Mouse (Mus musculus): ENCODE measurements around the gene Rdh5. TPM values are rescaled to one million over a fixed set of nuclear protein-coding genes. Genes with fewer than 3 reads are reported as not detected.

Gene Rdh5
- polyA plus RNA-seq, 1 experiment from 2014 or later = 10.7 TPM

DNA sequence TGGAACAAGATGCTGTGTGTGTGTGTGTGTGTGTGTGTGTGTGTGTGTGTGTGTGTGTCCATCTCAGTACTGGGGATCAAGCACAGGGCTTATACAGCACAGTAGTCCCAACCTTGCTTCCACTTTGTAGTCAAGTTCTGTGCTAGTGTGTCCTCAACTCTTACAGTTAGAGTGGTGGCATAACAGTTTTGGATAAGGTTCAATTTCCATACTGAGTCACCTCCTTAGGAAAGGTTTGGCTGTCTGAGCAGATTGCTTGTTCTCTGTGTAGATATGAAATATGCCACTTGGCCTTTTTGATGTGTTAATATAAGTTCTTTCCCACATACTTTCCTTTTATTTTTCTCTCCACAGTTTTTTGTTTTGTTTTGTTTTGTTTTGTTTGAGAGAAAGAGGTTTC lies 44.4 kb downstream of the Rdh5 start:
- Histone ChIP-seq H3K4me3 (ENCODE audit: low read depth, low read length) (no peak overlapping the region), H3K4me1 (ENCODE audit: control insufficient read depth, insufficient read depth, low read length) (no peaks in the 10 kb centered on the region), H3K4me2 (ENCODE audit: low read depth) (no peak overlapping the region), H3K9me3 (ENCODE audit: control insufficient read depth, low read length) (no peaks in the 10 kb centered on the region), H3K27ac (ENCODE audit: low read depth, low read length) (no peak overlapping the region), H3K36me3 (ENCODE audit: control insufficient read depth, insufficient read depth, low read length) (peaks cover 5% of the 10 kb centered on the region; the same call in 1 of the 2 replicates), H3K9ac (ENCODE audit: low read length) (no peak overlapping the region), H3K27me3 (ENCODE audit: control insufficient read depth, insufficient read depth, low read length) (no peaks in the 10 kb centered on the region)
- DNase-seq (ENCODE audit: low spot score) (no peak), ATAC-seq (ENCODE audit: insufficient read depth, low FRiP score, low TSS enrichment) (no peak)

- H3K27me3 ChIP-seq (ENCODE audit: control insufficient read depth, insufficient read depth, low read length) = no peaks in the 10 kb centered on the region
- H3K4me1 ChIP-seq (ENCODE audit: control insufficient read depth, insufficient read depth, low read length) = no peaks in the 10 kb centered on the region
- no peak overlapping the region for H3K4me3 ChIP-seq (ENCODE audit: low read depth, low read length)
- H3K9ac ChIP-seq (ENCODE audit: low read length) = no peak overlapping the region
- no peak for ATAC-seq (ENCODE audit: insufficient read depth, low FRiP score, low TSS enrichment)
- 87% methylated on average over 3 of the region's 3 CpGs for WGBS
- H3K27ac ChIP-seq (ENCODE audit: low read depth, low read length) = no peak overlapping the region
- no peaks in the 10 kb centered on the region for H3K9me3 ChIP-seq (ENCODE audit: control insufficient read depth, low read length)
- 0 out of 2 replicates have a peak, but pooled peaks cover 7% of the 10 kb centered on the region for H3K36me3 ChIP-seq (ENCODE audit: control insufficient read depth, insufficient read depth, low read length)
- H3K4me2 ChIP-seq (ENCODE audit: low read depth) = no peak overlapping the region
- no peak for DNase-seq (ENCODE audit: low spot score)
Observed at GRCm38 (mm10) chr10:128870341-128870740, 52.3 kb downstream of the Rdh5 start.

DNA sequence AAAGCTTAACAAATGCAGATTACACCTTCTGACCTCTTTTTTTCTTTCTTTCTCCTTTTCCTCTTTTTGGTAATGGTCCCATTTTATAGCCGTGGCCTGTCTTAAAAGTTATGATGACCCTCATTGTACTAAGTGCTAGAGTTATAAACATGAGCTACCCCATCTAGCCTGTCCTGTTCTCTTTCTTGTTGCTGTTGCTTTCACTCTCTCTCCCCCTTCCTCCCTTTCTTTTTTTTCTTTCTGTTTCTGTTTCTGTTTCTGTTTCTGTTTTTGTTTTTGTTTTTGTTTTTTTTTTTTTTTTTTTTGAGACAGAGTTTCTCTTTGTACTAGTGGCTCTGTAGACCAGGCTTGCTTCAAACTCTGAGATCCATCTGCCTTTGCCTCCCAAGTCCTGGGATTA lies 56.2 kb downstream of the Rdh5 start:
- H3K4me1 ChIP-seq (ENCODE audit: control insufficient read depth, insufficient read depth, low read length) = no peaks in the 10 kb centered on the region

GRCm38 (mm10) chr10:128866042-128866441 lies 56.6 kb downstream of the Rdh5 start:
- Histone ChIP-seq H3K9ac (ENCODE audit: low read length) (no peak overlapping the region), H3K27me3 (ENCODE audit: control insufficient read depth, insufficient read depth, low read length) (no peaks in the 10 kb centered on the region), H3K4me2 (ENCODE audit: low read depth) (no peak overlapping the region), H3K4me1 (ENCODE audit: control insufficient read depth, insufficient read depth, low read length) (no peaks in the 10 kb centered on the region), H3K4me3 (ENCODE audit: low read depth, low read length) (no peak overlapping the region), H3K9me3 (ENCODE audit: control insufficient read depth, low read length) (no peaks in the 10 kb centered on the region), H3K27ac (ENCODE audit: low read depth, low read length) (no peak overlapping the region), H3K36me3 (ENCODE audit: control insufficient read depth, insufficient read depth, low read length) (no peaks in the 10 kb centered on the region)
- 88% methylated on average over 3 of the region's 3 CpGs for WGBS
- no peak for DNase-seq (ENCODE audit: low spot score)
- ATAC-seq (ENCODE audit: insufficient read depth, low FRiP score, low TSS enrichment) = no peak

More for the DNA sequence above, 56.2 kb downstream of the Rdh5 start:
- H3K4me2 ChIP-seq (ENCODE audit: low read depth) = no peak overlapping the region
- H3K27ac ChIP-seq (ENCODE audit: low read depth, low read length) = no peak overlapping the region
- ATAC-seq (ENCODE audit: insufficient read depth, low FRiP score, low TSS enrichment) = no peak
- no peaks in the 10 kb centered on the region for H3K36me3 ChIP-seq (ENCODE audit: control insufficient read depth, insufficient read depth, low read length)
- H3K9me3 ChIP-seq (ENCODE audit: control insufficient read depth, low read length) = no peaks in the 10 kb centered on the region
- no peak for DNase-seq (ENCODE audit: low spot score)
- H3K27me3 ChIP-seq (ENCODE audit: control insufficient read depth, insufficient read depth, low read length) = no peaks in the 10 kb centered on the region
- no peak overlapping the region for H3K9ac ChIP-seq (ENCODE audit: low read length)
- WGBS = 79% methylated on average over 1 of the region's 1 CpGs
- no peak overlapping the region for H3K4me3 ChIP-seq (ENCODE audit: low read depth, low read length)

Other genes starting within 250 kb of the Rdh5 start
- 15.6 and 17.2 TPM in 2 replicates for gene Suox, start 248.8 kb downstream of the Rdh5 start, polyA plus RNA-seq (2014; fragmentation: Nextera tagmentation; extraction: Ambion mirVana)
- 82.2 and 82.9 TPM in 2 replicates for gene Rab5b, start 226.6 kb downstream of the Rdh5 start, polyA plus RNA-seq (2014; fragmentation: Nextera tagmentation; extraction: Ambion mirVana)
- gene Pmel, start 218.7 kb downstream of the Rdh5 start, polyA plus RNA-seq (2014; fragmentation: Nextera tagmentation; extraction: Ambion mirVana) = 4.0 and 4.6 TPM in 2 replicates
- gene Cdk2, start 217.9 kb downstream of the Rdh5 start, polyA plus RNA-seq (2014; fragmentation: Nextera tagmentation; extraction: Ambion mirVana) = 93.9 and 99.5 TPM in 2 replicates
- 5.8 and 6.2 TPM in 2 replicates for gene Dgka, start 178.0 kb downstream of the Rdh5 start, polyA plus RNA-seq (2014; fragmentation: Nextera tagmentation; extraction: Ambion mirVana)
- 47.8 and 50.2 TPM in 2 replicates for gene Pym1, start 175.0 kb downstream of the Rdh5 start, polyA plus RNA-seq (2014; fragmentation: Nextera tagmentation; extraction: Ambion mirVana)
- 0.32 and 0.41 TPM in 2 replicates for gene Mmp19, start 132.0 kb downstream of the Rdh5 start, polyA plus RNA-seq (2014; fragmentation: Nextera tagmentation; extraction: Ambion mirVana)
- 39.3 and 42.8 TPM in 2 replicates for gene Dnajc14, start 118.8 kb downstream of the Rdh5 start, polyA plus RNA-seq (2014; fragmentation: Nextera tagmentation; extraction: Ambion mirVana)
- 16.7 and 16.9 TPM in 2 replicates for gene Tmem198b, start 118.5 kb downstream of the Rdh5 start, polyA plus RNA-seq (2014; fragmentation: Nextera tagmentation; extraction: Ambion mirVana)
- gene Sarnp, start 105.6 kb downstream of the Rdh5 start, polyA plus RNA-seq (2014; fragmentation: Nextera tagmentation; extraction: Ambion mirVana) = 233 and 234 TPM in 2 replicates
- 59.2 and 64.6 TPM in 2 replicates for gene Ormdl2, start 101.2 kb downstream of the Rdh5 start, polyA plus RNA-seq (2014; fragmentation: Nextera tagmentation; extraction: Ambion mirVana)
- gene Gdf11, start 31.2 kb downstream of the Rdh5 start, polyA plus RNA-seq (2014; fragmentation: Nextera tagmentation; extraction: Ambion mirVana) = 16.4 and 17.7 TPM in 2 replicates
- gene Cd63, start 21.9 kb downstream of the Rdh5 start, polyA plus RNA-seq (2014; fragmentation: Nextera tagmentation; extraction: Ambion mirVana) = 192 and 208 TPM in 2 replicates
- 215 and 227 TPM in 2 replicates for gene Bloc1s1, start 1.1 kb upstream of the Rdh5 start, polyA plus RNA-seq (2014; fragmentation: Nextera tagmentation; extraction: Ambion mirVana)
- 4.2 and 4.5 TPM in 2 replicates for gene Itga7, start 10.9 kb upstream of the Rdh5 start, polyA plus RNA-seq (2014; fragmentation: Nextera tagmentation; extraction: Ambion mirVana)
- not detected in 2 replicates for gene Mettl7b, start 38.1 kb upstream of the Rdh5 start, polyA plus RNA-seq (2014; fragmentation: Nextera tagmentation; extraction: Ambion mirVana)
- not detected in 2 replicates for gene Olfr9, start 66.5 kb upstream of the Rdh5 start, polyA plus RNA-seq (2014; fragmentation: Nextera tagmentation; extraction: Ambion mirVana)
- gene Olfr763, start 87.9 kb upstream of the Rdh5 start, polyA plus RNA-seq (2014; fragmentation: Nextera tagmentation; extraction: Ambion mirVana) = not detected in 2 replicates
- gene Olfr764-ps1, start 117.0 kb upstream of the Rdh5 start, polyA plus RNA-seq (2014; fragmentation: Nextera tagmentation; extraction: Ambion mirVana) = not detected in 2 replicates
- not detected in 2 replicates for gene Olfr765, start 127.1 kb upstream of the Rdh5 start, polyA plus RNA-seq (2014; fragmentation: Nextera tagmentation; extraction: Ambion mirVana)
- not detected in 2 replicates for gene Olfr766-ps1, start 146.1 kb upstream of the Rdh5 start, polyA plus RNA-seq (2014; fragmentation: Nextera tagmentation; extraction: Ambion mirVana)
- not detected in 2 replicates for gene Olfr767, start 160.0 kb upstream of the Rdh5 start, polyA plus RNA-seq (2014; fragmentation: Nextera tagmentation; extraction: Ambion mirVana)
- not detected in 2 replicates for gene Olfr768, start 176.5 kb upstream of the Rdh5 start, polyA plus RNA-seq (2014; fragmentation: Nextera tagmentation; extraction: Ambion mirVana)
- not detected in 2 replicates for gene Olfr769, start 195.0 kb upstream of the Rdh5 start, polyA plus RNA-seq (2014; fragmentation: Nextera tagmentation; extraction: Ambion mirVana)
- gene Olfr770, start 216.1 kb upstream of the Rdh5 start, polyA plus RNA-seq (2014; fragmentation: Nextera tagmentation; extraction: Ambion mirVana) = not detected in 2 replicates
- not detected in 2 replicates for gene Olfr771, start 241.9 kb upstream of the Rdh5 start, polyA plus RNA-seq (2014; fragmentation: Nextera tagmentation; extraction: Ambion mirVana)

Data from neural tube, embryonic 11.5 days (tissue).